Mouse (Mus musculus) bone marrow, adult 2 months (tissue): ENCODE measurements around the gene Lalba. TPM values are rescaled to one million over a fixed set of nuclear protein-coding genes. Genes with fewer than 3 reads are reported as not detected.
"Not testable (repeated sequence)": the region's sequence is repeated elsewhere in the genome, so short reads cannot be mapped to it uniquely, and the experiment has no call there.

Experiments
- H3K27ac ChIP-seq: fragments of 200-500 bp; 2 replicates; pipeline ENCODE4 v1.5.1; 2012; ENCODE audit warnings: low read depth, mild to moderate bottlenecking, control low read depth, inconsistent platforms, low read length; ENCODE audit not compliant: control insufficient read depth, poor library complexity, insufficient read depth
- H3K4me1 ChIP-seq: fragments of 200-500 bp; 2 replicates; pipeline ENCODE4 v1.6.1; 2011; ENCODE audit warnings: low read length; ENCODE audit not compliant: control insufficient read depth, insufficient read depth
- H3K4me3 ChIP-seq: fragments of 200-500 bp; replicated peaks from 2 replicates; pipeline ENCODE3; 2011; ENCODE audit warnings: mild to moderate bottlenecking, low read depth, low read length, control low read depth; ENCODE audit not compliant: control insufficient read depth
- CTCF ChIP-seq: fragments of 200-500 bp; IDR thresholded peaks from 2 replicates; pipeline ENCODE4 v1.5.1; 2011; ENCODE audit warnings: low read length, control low read depth; ENCODE audit not compliant: control insufficient read depth, insufficient read depth
- POLR2A ChIP-seq: fragments of 200-500 bp; IDR thresholded peaks from 2 replicates; pipeline ENCODE4 v1.6.1; 2011; ENCODE audit warnings: low read depth, mild to moderate bottlenecking, control low read depth, low read length, borderline replicate concordance; ENCODE audit not compliant: control insufficient read depth
- WGBS: fragments of 180-500 bp; shearing (Covaris S2); methylation state at CpG from one replicate; pipeline ENCODE4 v1.1.7; 2018; 5-methylcytosine and 5-hydroxymethylcytosine counted together
- polyA plus RNA-seq: library from polyadenylated mRNA; stranded (reverse); fragments of >200 nt; gene quantifications from 2 replicates; pipeline ENCODE4 v1.2.4, GENCODE M21; 2011; ENCODE audit warnings: low replicate concordance; ENCODE audit not compliant: missing spikeins, insufficient read depth, insufficient read length

The Lalba gene
- polyA plus RNA-seq = not detected in 2 replicates

DNA sequence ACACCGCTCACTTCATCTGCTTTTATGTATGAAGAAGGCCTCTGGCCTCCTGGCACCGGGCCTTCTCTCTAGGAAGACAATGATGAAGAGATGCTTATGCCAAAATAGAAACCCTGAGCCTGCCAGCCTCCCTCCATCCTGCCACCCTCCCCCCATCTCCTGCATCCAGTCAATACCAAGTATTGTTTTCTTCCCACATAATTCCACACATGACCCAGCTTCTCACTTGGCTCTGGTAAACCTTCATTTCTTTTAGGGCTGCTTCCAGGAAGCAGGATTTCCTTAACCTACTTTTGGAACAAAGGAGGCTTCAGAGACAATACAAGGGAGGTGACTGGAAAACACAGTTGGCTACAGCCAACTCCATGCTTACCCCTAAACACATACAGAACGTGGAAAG lies at the start of gene Lalba:
TSS of gene Lalba (minus strand) at position 21 of the 400 bp plus-strand sequence.
- 67% methylated on average over 3 of the region's 3 CpGs for WGBS
- H3K4me1 ChIP-seq = peaks cover 3% of the 10 kb centered on the region
- TF ChIP-seq CTCF (no peak), POLR2A (no peak)
- no peak within 1 kb of the TSS; the same call in 1 of the 2 replicates for H3K27ac ChIP-seq
- no peak within 1 kb of the TSS for H3K4me3 ChIP-seq

DNA sequence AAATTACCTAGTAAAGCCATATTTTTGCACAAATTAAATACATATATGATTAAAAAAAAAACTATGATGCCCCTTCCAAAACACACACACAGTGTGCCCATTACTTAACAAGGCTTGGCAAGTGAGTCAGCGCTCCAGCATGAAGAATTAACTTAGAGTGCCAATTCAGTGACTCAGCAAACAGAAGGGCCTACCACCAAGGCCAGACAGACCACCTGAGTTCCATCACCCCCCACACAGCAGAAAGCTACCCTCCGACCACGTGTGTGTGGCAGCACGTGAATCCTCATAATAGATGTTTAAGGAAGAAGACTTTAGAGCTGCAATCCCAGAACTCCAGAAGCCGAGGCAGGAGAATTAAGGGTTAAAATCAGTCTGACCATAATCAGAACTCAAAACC lies 49.8 kb upstream of the Lalba start:
- TF ChIP-seq CTCF (no peak), POLR2A (no peak)
- Histone ChIP-seq H3K27ac (no peak overlapping the region), H3K4me3 (peak overlapping the region; percentile 5), H3K4me1 (no peaks in the 10 kb centered on the region; the same call in 1 of the 2 replicates)
- WGBS = 12% methylated on average over 5 of the region's 5 CpGs

DNA sequence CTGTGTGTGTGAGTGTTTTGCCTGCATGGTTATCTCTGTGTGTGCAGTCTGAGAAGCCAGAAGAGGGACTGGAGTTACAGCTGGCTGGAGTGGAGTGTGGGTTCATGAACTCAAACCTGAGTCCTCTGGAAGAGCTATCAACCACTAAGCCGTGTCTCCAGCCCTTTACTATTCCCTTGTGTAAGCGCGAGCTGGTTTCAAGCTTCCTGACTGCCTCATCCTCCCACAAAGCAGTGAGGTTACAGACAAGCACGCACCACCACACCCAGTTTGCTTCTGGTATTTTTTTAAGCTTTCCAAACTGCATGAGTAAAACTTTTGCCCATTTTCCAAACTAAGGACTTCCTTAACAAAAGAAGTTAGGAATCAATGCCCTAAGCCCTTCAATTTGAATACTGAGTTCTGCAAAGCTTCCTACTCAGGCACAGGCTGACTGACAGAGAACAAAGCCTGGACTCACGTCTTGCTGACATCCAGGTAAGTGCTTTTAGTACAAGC lies 45.6 kb upstream of the Lalba start:
- 81% methylated on average over 5 of the region's 5 CpGs for WGBS
- TF ChIP-seq POLR2A (no peak), CTCF (no peak)
- Histone ChIP-seq H3K4me3 (no peak overlapping the region), H3K27ac (no peak overlapping the region), H3K4me1 (no peaks in the 10 kb centered on the region; the same call in 1 of the 2 replicates)

DNA sequence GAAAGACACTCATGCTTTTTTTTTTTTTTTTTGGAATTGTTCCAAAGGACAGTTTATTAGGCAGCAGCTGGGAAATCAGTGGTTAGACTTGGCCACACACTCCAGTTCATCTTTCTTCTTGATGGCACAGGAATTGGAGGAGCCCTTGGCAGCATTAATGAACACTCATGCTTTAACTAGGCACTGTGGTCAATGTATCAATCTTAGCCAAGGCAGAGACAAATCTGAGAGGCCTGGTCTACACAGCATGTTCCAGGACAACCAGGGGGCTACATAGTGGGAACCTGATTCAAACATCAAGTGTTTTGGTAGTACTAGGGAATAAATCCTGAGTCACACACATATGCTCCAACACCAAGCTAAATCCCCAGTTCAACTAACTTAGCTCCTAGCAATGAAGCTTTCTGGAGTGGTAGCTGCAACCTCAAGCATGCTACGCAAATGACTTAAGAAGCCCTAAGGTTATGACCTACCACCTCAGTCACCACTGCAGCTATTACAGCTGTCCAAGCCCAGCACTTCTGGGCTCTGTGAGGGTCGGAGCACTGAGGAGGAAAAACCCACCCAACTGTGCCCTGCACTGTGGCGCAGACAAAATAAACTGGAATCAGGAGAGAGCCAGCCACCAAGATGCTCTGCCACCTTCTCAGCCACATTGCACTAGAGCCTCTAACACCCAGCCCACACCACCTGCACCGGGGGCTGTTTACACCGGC lies 44.7 kb upstream of the Lalba start:
- no peak for TF ChIP-seq CTCF
- no peak for TF ChIP-seq POLR2A
- 95% methylated on average over 5 of the region's 5 CpGs for WGBS
- Histone ChIP-seq H3K27ac (no peak overlapping the region), H3K4me3 (no peak overlapping the region), H3K4me1 (no peaks in the 10 kb centered on the region)

DNA sequence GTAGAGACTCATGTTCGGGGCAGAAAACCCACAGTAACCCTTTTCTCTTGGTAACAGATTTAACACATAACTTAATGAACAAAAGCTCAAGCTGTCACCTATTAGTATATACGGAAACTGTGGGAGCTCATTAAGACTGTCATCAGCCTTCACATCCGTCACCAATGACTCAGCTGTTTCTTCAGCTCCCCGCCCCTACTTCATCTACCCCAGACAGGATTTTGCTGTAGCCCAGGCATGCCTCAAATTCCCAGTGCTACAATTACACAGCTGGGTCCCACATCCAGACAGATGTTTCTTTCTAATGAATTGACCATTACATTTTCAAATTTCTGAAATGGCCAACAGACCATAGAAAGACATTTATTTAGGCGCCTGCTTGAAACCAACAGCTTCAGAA lies 43.5 kb upstream of the Lalba start:
- Histone ChIP-seq H3K4me3 (no peak overlapping the region), H3K4me1 (no peaks in the 10 kb centered on the region), H3K27ac (no peak overlapping the region)
- 60% methylated on average over 5 of the region's 5 CpGs for WGBS
- TF ChIP-seq CTCF (no peak), POLR2A (no peak)

DNA sequence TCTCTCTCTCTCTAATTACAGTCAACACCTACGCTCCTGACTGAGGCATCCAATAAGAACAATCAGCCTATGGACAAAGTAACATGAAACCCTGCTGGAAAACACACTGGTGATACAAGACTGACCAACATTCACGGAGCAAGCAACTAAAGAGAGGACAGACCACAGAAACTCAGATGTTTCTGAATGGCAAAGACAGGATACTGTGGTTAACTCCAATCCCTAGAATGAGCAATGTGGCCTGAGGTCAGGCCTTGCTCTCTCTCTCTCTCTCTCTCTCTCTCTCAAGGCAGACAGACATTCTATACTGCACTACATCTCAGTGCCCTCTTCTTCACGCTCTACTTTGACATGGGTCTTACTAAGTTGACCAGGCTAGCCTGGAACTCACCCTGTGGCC lies 38.7 kb upstream of the Lalba start:
- no peaks in the 10 kb centered on the region for H3K4me1 ChIP-seq
- no peak overlapping the region for H3K4me3 ChIP-seq
- no peak overlapping the region for H3K27ac ChIP-seq
- WGBS = 71% methylated on average over 3 of the region's 3 CpGs
- no peak for TF ChIP-seq POLR2A
- TF ChIP-seq CTCF = no peak

DNA sequence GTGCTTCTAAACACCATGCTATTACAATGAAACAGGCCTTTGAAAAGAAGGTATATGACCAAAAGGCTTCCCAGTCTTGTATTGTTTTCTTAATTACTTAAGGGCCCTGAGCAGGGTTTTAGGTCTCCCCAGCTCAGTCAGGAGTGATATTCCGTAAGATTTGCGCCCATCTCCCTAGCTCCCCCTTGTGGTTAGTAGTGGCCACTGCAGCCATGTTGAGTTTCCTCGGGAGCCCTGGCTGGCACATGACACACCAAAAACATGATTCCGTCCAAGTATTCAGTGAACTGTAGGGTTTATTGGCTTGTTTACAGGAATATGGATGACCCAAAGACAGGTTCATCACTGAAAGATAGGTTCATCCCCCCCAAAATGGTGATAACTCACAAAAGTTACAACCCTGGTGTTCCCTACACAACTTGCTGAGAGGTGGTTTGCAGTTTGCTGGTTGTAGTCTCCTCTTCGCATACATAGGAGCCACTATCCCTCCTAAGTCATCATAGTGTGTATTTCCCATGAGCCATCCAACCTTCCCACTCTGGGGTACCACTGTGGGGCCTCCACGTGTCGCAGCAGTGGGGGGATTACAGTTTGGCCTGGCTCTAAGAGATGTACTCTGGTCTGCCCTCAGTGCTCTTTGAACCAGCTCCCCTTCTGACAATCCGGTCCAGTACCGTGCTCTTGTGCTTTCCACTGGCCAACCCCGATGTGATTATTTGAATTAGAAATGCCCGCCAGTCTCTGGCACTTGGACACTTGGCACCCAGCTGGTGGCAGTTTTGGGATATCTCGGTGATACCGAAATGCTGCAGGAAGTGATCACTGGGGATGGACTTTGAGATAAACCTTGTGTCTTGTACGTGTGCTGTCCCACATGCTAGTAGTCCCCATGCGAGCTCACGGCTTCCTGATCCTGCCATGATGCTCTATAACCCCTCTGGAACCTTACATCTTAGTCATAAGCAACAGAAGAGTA lies 35.1 kb upstream of the Lalba start:
- TF ChIP-seq CTCF (peak; percentile 92), POLR2A (no peak)
- no peak overlapping the region for H3K4me3 ChIP-seq
- H3K27ac ChIP-seq = no peak overlapping the region
- WGBS = 55% methylated on average over 16 of the region's 16 CpGs
- H3K4me1 ChIP-seq = no peaks in the 10 kb centered on the region; the same call in 1 of the 2 replicates

DNA sequence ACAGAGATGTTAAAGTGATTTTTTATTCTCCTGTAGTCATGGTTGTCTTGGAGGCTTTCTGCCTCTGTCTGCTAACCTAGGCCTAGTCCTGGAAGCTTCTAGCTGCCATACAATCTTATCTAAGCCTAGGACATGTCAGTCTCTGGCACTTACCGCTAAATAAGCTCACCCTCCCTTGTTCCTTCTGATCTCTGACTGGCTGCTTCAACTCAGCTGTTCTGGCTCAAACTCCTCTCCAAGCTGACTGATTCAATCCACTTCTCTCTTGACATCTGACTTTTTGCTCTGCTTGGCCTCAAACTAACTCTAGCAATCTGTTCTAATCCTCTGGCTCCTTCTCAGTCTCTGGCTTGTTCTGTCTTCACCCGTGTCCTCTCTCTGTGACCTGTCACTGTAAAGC lies 32.3 kb upstream of the Lalba start:
- H3K27ac ChIP-seq, H3K4me1 ChIP-seq, H3K4me3 ChIP-seq: not testable (repeated sequence)
- 80% methylated on average over 2 of the region's 2 CpGs for WGBS
